Mouse (Mus musculus): ENCODE data around the gene Vmn1r205.
"Not testable (repeated sequence)": the region's sequence is repeated elsewhere in the genome, so short reads cannot be mapped to it uniquely, and the experiment has no call there.

Gene Vmn1r205

GRCm38 (mm10) chr13:22592900-22593299 is at the start of gene Vmn1r205:
TSS of gene Vmn1r205 (minus strand) at chr13:22593000.
- no peak for DNase-seq (ENCODE audit: low spot score in 2 of 2)

- DNase-seq (ENCODE audit: low spot score in 2 of 2) = not testable (repeated sequence)
These were observed 31.4 kb upstream of the Vmn1r205 start, which contains the start of gene Vmn1r206 for GRCm38 (mm10) chr13:22624151-22624550. TSS of gene Vmn1r206 (minus strand) at chr13:22624251.

GRCm38 (mm10) chr13:22583336-22583735 is 9.5 kb downstream of the Vmn1r205 start:
- DNase-seq (ENCODE audit: low spot score in 2 of 2) = not testable (repeated sequence)

GRCm38 (mm10) chr13:22574911-22575310 is 17.9 kb downstream of the Vmn1r205 start:
- DNase-seq (ENCODE audit: low spot score in 2 of 2) = not testable (repeated sequence)

- not testable (repeated sequence) for DNase-seq (ENCODE audit: low spot score in 2 of 2)
These were observed 39.9 kb downstream of the Vmn1r205 start, which contains the start of gene Vmn1r204 for GRCm38 (mm10) chr13:22552898-22553297. TSS of gene Vmn1r204 (plus strand) at chr13:22553198.
